Mouse (Mus musculus) lung, postnatal 25 days (tissue): ENCODE measurements around the gene Mrps27.
A peak's percentile ranks its signal among the peaks of the same experiment; 100 is the strongest.

Experiments used
- DNase-seq: peaks from one replicate; pipeline ENCODE4 v3.0.0; 2022; ENCODE audit warnings: low spot score

Mrps27 gene

GRCm38 (mm10) chr13:99387901-99388811 is 43.6 kb downstream of the Mrps27 start:
- DNase-seq, result no peak

GRCm38 (mm10) chr13:99391417-99391816 is 46.8 kb downstream of the Mrps27 start:
- DNase-seq, result peak; percentile 14

GRCm38 (mm10) chr13:99393128-99393527 is 48.5 kb downstream of the Mrps27 start:
- DNase-seq, result no peak

- no peak for DNase-seq
Measured at GRCm38 (mm10) chr13:99394694-99395093, 50.1 kb downstream of the Mrps27 start.

DNA sequence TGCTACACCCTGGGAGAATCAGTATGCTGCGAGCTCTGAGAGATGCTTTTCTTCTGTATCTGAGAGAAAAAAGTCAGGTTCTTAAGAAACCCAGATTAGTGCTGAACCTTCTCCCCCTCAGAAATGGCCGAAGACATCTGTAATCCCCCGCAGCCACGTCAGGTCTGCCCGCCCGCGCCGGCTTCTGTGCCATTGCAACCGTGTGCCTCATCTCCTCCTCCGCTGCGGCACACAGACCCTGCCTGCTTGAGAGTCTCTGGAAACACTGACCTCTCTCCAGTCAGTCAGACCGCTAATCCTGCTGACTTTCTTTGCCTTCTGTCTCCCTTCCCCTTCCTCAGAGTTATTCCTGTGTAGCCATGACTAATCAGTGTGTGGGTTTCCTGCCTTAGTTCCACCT is 50.9 kb downstream of the Mrps27 start:
- DNase-seq, result no peak

GRCm38 (mm10) chr13:99397228-99397627 is 52.6 kb downstream of the Mrps27 start:
- DNase-seq, result no peak

- DNase-seq, result peak; percentile 73
Measured at GRCm38 (mm10) chr13:99398149-99398701, 53.6 kb downstream of the Mrps27 start.

GRCm38 (mm10) chr13:99399373-99399772 is 54.8 kb downstream of the Mrps27 start:
- DNase-seq, result no peak

DNA sequence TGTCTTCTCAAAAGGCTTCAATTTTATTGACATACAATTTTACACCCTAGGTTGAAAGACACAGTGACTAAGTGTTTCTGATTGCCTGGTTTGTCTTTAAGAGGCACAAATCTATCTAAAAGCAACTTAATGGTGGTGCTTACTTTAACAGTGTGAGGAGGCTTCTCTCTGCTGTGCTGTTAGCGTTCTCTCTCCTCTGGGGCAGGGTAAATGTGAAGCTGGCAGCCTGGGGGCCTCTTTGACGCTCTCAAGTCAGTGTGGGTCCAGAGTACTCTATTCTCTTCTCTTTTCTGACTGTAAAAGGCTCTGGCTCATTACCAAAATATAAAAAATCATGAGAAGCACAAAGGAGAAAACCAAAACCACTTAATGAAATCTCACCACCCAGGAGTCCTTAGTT is 64.6 kb downstream of the Mrps27 start:
- no peak for DNase-seq

- no peak for DNase-seq
Measured at GRCm38 (mm10) chr13:99410611-99411515, 66.3 kb downstream of the Mrps27 start.

GRCm38 (mm10) chr13:99411761-99412160 is 67.2 kb downstream of the Mrps27 start:
- DNase-seq, result no peak

- DNase-seq, result peak; percentile 48
Measured at GRCm38 (mm10) chr13:99412477-99413080, 68.0 kb downstream of the Mrps27 start.

DNA sequence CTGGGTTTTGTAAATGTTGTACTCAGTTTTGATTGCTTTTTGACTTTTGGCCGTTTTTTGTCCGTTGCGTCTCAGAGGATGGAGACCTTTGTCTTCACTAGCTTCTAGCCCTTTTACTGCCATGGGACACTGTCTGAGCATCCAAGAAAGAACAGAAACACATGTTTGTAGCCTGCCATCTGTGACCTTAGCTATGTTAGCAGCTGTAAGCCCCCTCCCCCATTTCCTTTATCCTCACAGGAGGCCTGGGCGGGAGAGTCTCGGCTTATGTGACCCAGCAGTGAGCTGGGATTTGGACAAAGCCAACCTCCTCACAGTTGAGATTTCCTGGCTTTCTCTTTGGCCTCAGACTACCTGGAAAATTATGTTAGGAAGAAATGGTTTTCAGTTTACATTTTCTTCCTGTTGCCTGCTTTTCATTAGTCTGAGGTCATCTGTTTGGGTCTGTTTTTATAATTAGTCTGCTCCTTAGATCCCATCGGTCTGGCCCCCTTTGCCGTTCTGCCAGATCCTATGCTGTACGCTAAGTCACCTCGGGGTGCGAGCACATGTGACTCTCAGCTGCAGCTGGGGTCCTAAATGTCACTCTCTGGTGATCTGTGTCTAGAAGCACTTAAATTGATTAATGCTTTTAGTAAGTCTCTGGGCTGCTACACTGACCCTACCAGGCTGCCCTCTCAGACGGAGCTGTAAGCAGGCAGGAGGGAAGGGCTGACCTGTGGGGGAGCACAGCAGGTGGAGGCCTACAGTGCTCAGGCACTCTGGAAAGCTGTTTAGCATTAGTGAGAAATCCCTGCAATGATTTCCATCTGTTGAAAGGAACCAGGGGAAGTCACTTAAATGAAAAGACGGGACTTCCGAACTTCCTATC is 69.1 kb downstream of the Mrps27 start:
- DNase-seq, result no peak

- DNase-seq, result no peak
Measured at GRCm38 (mm10) chr13:99414352-99414742, 69.8 kb downstream of the Mrps27 start.

- DNase-seq, result no peak
Measured at GRCm38 (mm10) chr13:99416601-99417000, 72.0 kb downstream of the Mrps27 start.

DNA sequence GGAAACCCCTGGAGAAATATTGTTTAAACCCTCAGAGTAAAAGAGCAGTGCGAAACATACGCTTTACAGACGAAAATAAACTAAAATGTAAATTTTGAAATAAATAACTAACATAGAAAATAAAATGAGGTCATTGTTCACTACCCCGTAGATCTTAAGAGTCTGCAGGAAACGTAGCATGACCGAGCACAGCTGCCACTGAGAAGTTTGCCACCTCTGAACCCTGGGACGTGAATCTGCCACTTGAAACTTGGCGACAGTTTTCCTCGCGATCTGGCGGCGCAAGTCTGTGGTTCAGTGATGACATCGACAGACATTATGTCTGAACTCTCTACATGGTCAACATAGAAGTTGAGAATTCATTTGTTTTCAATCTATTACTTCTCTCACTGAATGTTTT is 79.0 kb downstream of the Mrps27 start:
- DNase-seq, result no peak

- no peak for DNase-seq
Measured at GRCm38 (mm10) chr13:99433068-99434008, 88.8 kb downstream of the Mrps27 start.

DNA sequence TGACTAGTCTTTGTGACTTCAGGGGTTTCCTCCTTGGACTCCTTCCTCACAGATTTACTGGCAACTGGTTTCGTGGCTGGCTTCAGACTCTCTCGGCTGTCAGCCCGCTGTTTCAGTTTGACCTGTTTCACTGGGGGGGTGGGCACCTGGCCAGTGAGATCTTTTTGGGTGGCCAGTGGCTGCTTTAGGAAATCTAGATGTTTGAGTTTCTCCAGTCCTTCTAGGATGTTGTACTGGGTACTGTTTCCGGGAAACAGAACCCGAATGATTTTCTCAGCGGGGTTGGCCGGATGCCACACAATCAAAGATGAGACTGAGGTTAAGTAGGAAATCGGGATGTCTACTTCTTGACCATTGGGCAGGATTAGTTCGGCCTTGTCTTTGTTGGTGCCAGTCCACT is 89.9 kb downstream of the Mrps27 start:
- no peak for DNase-seq

- DNase-seq, result no peak
Measured at GRCm38 (mm10) chr13:99437051-99437450, 92.5 kb downstream of the Mrps27 start.

DNA sequence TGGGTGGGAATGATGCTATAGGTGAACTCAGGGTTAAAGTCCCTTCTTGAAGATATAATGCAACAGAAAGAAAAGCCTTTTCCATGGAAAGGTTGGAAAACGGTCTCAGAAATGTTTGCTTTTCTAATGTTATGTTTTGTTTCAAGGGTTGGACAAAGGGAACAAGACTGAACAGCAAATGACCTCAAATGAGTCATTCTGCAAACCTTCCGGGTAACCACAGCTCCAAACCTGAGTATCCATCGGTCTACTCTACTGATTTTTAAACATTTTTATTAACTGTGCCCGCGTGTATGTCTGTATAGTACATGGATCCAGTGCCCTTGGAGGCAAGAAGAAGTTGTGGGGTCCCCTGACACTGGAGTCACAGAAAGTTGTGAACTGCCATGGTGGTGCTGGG is 94.8 kb downstream of the Mrps27 start:
- no peak for DNase-seq
